Mouse (Mus musculus): ENCODE measurements at regions not wholly inside any gene's neighbourhood (a gene's known extent, or its start where the extent isn't known, plus 50 kb on each side); places are given as distances from the start of the nearest gene placed in this dataset.

- 6% methylated on average over 10 of the region's 10 CpGs for WGBS
- no peak for TF ChIP-seq CTCF (IDR thresholded peaks at IDR 0.05; ENCODE audit: low read depth)
Measured at GRCm38 (mm10) chr3:19894258-19894629, 62.6 kb upstream of the Cp start.

GRCm38 (mm10) chr3:19894630-19895578 lies 62.0 kb upstream of the Cp start:
- no peaks in the 10 kb centered on the region for H3K36me3 ChIP-seq (ENCODE audit: insufficient read depth, low read length)
- H3K27ac ChIP-seq = peak overlapping the region; percentile 90
- 0 out of 2 replicates have a peak, but pooled peaks cover 7% of the 10 kb centered on the region for H3K4me1 ChIP-seq (ENCODE audit: insufficient read depth, low read length)
- peak overlapping the region; percentile 95 for H3K4me2 ChIP-seq (ENCODE audit: low read depth, low read length)
- no peaks in the 10 kb centered on the region for H3K9me3 ChIP-seq (ENCODE audit: low read length)
- H3K9ac ChIP-seq (replicated peaks; ENCODE audit: low read length) = peak overlapping the region; percentile 86
- H3K4me3 ChIP-seq (ENCODE audit: low read length) = peak overlapping the region; percentile 91
- WGBS = under 1% methylated on average over 68 of the region's 68 CpGs
- peak; percentile 93 for TF ChIP-seq CTCF (IDR thresholded peaks at IDR 0.05; ENCODE audit: low read depth)
- no peaks in the 10 kb centered on the region for H3K27me3 ChIP-seq (ENCODE audit: insufficient read depth, low read length)
- DNase-seq (ENCODE audit: low spot score) = peak; percentile 97
- peak; percentile 99 for ATAC-seq

More at GRCm38 (mm10) chr3:19894258-19894629, 62.6 kb upstream of the Cp start:
- DNase-seq (ENCODE audit: low spot score) (no peak), ATAC-seq (no peak)
- no peaks in the 10 kb centered on the region for H3K27me3 ChIP-seq (ENCODE audit: insufficient read depth, low read length)
- H3K9me3 ChIP-seq (ENCODE audit: low read length) = no peaks in the 10 kb centered on the region
- peak overlapping the region; percentile 91 for H3K4me3 ChIP-seq (ENCODE audit: low read length)
- H3K36me3 ChIP-seq (ENCODE audit: insufficient read depth, low read length) = no peaks in the 10 kb centered on the region
- peak overlapping the region; percentile 95 for H3K4me2 ChIP-seq (ENCODE audit: low read depth, low read length)
- no peak overlapping the region for H3K27ac ChIP-seq
- H3K9ac ChIP-seq (replicated peaks; ENCODE audit: low read length) = no peak overlapping the region; the same call in 1 of the 2 replicates
- H3K4me1 ChIP-seq (ENCODE audit: insufficient read depth, low read length) = 0 out of 2 replicates have a peak, but pooled peaks cover 7% of the 10 kb centered on the region

- H3K36me3 ChIP-seq (ENCODE audit: insufficient read depth, low read length) = no peaks in the 10 kb centered on the region
- H3K4me1 ChIP-seq (ENCODE audit: insufficient read depth, low read length) = 0 out of 2 replicates have a peak, but pooled peaks cover 7% of the 10 kb centered on the region
- H3K4me2 ChIP-seq (ENCODE audit: low read depth, low read length) = peak overlapping the region; percentile 95
- H3K9me3 ChIP-seq (ENCODE audit: low read length) = no peaks in the 10 kb centered on the region
- H3K27me3 ChIP-seq (ENCODE audit: insufficient read depth, low read length) = no peaks in the 10 kb centered on the region
- ATAC-seq = no peak
- H3K27ac ChIP-seq = peak overlapping the region; percentile 90
- H3K9ac ChIP-seq (replicated peaks; ENCODE audit: low read length) = peak overlapping the region; percentile 86
- no peak for TF ChIP-seq CTCF (IDR thresholded peaks at IDR 0.05; ENCODE audit: low read depth)
- no peak for DNase-seq (ENCODE audit: low spot score)
- 29% methylated on average over 5 of the region's 5 CpGs for WGBS
- H3K4me3 ChIP-seq (ENCODE audit: low read length) = peak overlapping the region; percentile 91
Measured at GRCm38 (mm10) chr3:19895755-19896154, 61.1 kb upstream of the Cp start.

- Histone ChIP-seq H3K4me3 (ENCODE audit: low read length) (no peak overlapping the region), H3K27me3 (ENCODE audit: insufficient read depth, low read length) (no peaks in the 10 kb centered on the region), H3K9ac (replicated peaks; ENCODE audit: low read length) (no peak overlapping the region), H3K9me3 (ENCODE audit: low read length) (no peaks in the 10 kb centered on the region), H3K36me3 (ENCODE audit: insufficient read depth, low read length) (no peaks in the 10 kb centered on the region), H3K27ac (no peak overlapping the region), H3K4me2 (ENCODE audit: low read depth, low read length) (peak overlapping the region; percentile 95), H3K4me1 (ENCODE audit: insufficient read depth, low read length) (0 out of 2 replicates have a peak, but pooled peaks cover 7% of the 10 kb centered on the region)
- ATAC-seq (no peak), DNase-seq (ENCODE audit: low spot score) (no peak)
- TF ChIP-seq CTCF (IDR thresholded peaks at IDR 0.05; ENCODE audit: low read depth) = no peak
- WGBS = 97% methylated on average over 3 of the region's 3 CpGs
Measured at GRCm38 (mm10) chr3:19897140-19897539, 59.7 kb upstream of the Cp start.

- Histone ChIP-seq H3K9ac (replicated peaks; ENCODE audit: low read length) (no peak overlapping the region), H3K4me2 (ENCODE audit: low read depth, low read length) (no peak overlapping the region), H3K27me3 (ENCODE audit: insufficient read depth, low read length) (no peaks in the 10 kb centered on the region), H3K4me1 (ENCODE audit: insufficient read depth, low read length) (no peaks in the 10 kb centered on the region), H3K4me3 (ENCODE audit: low read length) (no peak overlapping the region), H3K27ac (no peak overlapping the region), H3K36me3 (ENCODE audit: insufficient read depth, low read length) (no peaks in the 10 kb centered on the region), H3K9me3 (ENCODE audit: low read length) (no peaks in the 10 kb centered on the region)
- no peak for DNase-seq (ENCODE audit: low spot score)
- 84% methylated on average over 3 of the region's 3 CpGs for WGBS
- no peak for TF ChIP-seq CTCF (IDR thresholded peaks at IDR 0.05; ENCODE audit: low read depth)
- ATAC-seq = no peak
Measured at GRCm38 (mm10) chr3:19902226-19902625, 54.6 kb upstream of the Cp start.

GRCm38 (mm10) chr3:19904446-19905275 lies 52.2 kb upstream of the Cp start:
- Histone ChIP-seq H3K4me3 (ENCODE audit: low read length) (no peak overlapping the region), H3K27ac (no peak overlapping the region), H3K4me2 (ENCODE audit: low read depth, low read length) (no peak overlapping the region), H3K27me3 (ENCODE audit: insufficient read depth, low read length) (no peaks in the 10 kb centered on the region), H3K4me1 (ENCODE audit: insufficient read depth, low read length) (no peaks in the 10 kb centered on the region), H3K36me3 (ENCODE audit: insufficient read depth, low read length) (no peaks in the 10 kb centered on the region), H3K9me3 (ENCODE audit: low read length) (no peaks in the 10 kb centered on the region), H3K9ac (replicated peaks; ENCODE audit: low read length) (no peak overlapping the region)
- ATAC-seq = peak; percentile 89
- TF ChIP-seq CTCF (IDR thresholded peaks at IDR 0.05; ENCODE audit: low read depth) = peak; percentile 85
- 32% methylated on average over 5 of the region's 5 CpGs for WGBS
- peak; percentile 75 for DNase-seq (ENCODE audit: low spot score)

All from hindbrain, postnatal 0 days (tissue).